Mouse (Mus musculus) limb, embryonic 14.5 days (tissue): Measurements from ENCODE around the gene Rxfp4. TPM values are rescaled to one million over a fixed set of nuclear protein-coding genes. Genes with fewer than 3 reads are reported as not detected.

Source experiments
- ATAC-seq: fragments of 200-750 bp; cut with Nextera tagmentation; 2 replicates; pipeline ENCODE4 v1.8.0; 2017; ENCODE audit warnings: low read depth, moderate number of reproducible peaks, moderate TSS enrichment; ENCODE audit not compliant: low FRiP score
- DNase-seq: peaks from one replicate; pipeline ENCODE4 v3.0.0-alpha.2; 2015; ENCODE audit warnings: low spot score
- H3K27ac ChIP-seq: fragments of 300-500 bp; sonication (generic); replicated peaks from 2 replicates; pipeline ENCODE4 v1.5.1; 2014; ENCODE audit warnings: low read depth, mild to moderate bottlenecking, low read length, moderate library complexity, mixed read lengths
- H3K27me3 ChIP-seq: fragments of 300-500 bp; sonication (generic); 2 replicates; pipeline ENCODE4 v1.6.1; 2014; ENCODE audit warnings: low read length, mixed read lengths; ENCODE audit not compliant: control insufficient read depth, insufficient read depth
- H3K36me3 ChIP-seq: fragments of 300-500 bp; sonication (generic); 2 replicates; pipeline ENCODE4 v1.6.1; 2014; ENCODE audit warnings: mild to moderate bottlenecking, low read length, moderate library complexity, mixed read lengths; ENCODE audit not compliant: control insufficient read depth, insufficient read depth
- H3K4me1 ChIP-seq: fragments of 300-500 bp; sonication (generic); 2 replicates; pipeline ENCODE4 v1.6.1; 2014; ENCODE audit warnings: antibody characterized with exemption, low read length, mixed read lengths; ENCODE audit not compliant: control insufficient read depth, insufficient read depth
- H3K4me2 ChIP-seq: fragments of 300-500 bp; sonication (generic); replicated peaks from 2 replicates; pipeline ENCODE4 v1.6.1; 2014; ENCODE audit warnings: low read depth, mild to moderate bottlenecking, low read length, moderate library complexity; ENCODE audit not compliant: severe bottlenecking
- H3K4me3 ChIP-seq: fragments of 300-500 bp; sonication (generic); replicated peaks from 2 replicates; pipeline ENCODE4 v1.5.1; 2014; ENCODE audit warnings: low read length
- H3K9ac ChIP-seq: fragments of 300-500 bp; sonication (generic); 2 replicates; pipeline ENCODE4 v1.6.1; 2014; ENCODE audit warnings: mild to moderate bottlenecking, low read depth, low read length, moderate library complexity; ENCODE audit not compliant: severe bottlenecking
- H3K9me3 ChIP-seq: fragments of 300-500 bp; sonication (generic); 2 replicates; pipeline ENCODE4 v1.6.1; 2016; ENCODE audit warnings: low read length; ENCODE audit not compliant: control insufficient read depth
- POLR2A ChIP-seq: fragments of 200-500 bp; IDR thresholded peaks from 2 replicates; pipeline ENCODE4 v1.8.0; 2012; ENCODE audit warnings: inconsistent platforms, mild to moderate bottlenecking, moderate library complexity, borderline replicate concordance; ENCODE audit not compliant: insufficient read depth, insufficient read length; ENCODE audit errors: extremely low read depth
- WGBS: fragments of 180-500 bp; shearing (Covaris S2); extraction: QIAGEN DNeasy Blood & Tissue Kit; methylation state at CpG from one replicate; pipeline ENCODE4 v1.1.7; 2014; 5-methylcytosine and 5-hydroxymethylcytosine counted together
- polyA plus RNA-seq, 2 experiments: library from polyadenylated mRNA; depleted of rRNA in 1 of 2; stranded (reverse) in 1 of 2; unstranded in 1 of 2; fragments of >200 nt; fragmentation: Nextera tagmentation in 1 of 2; extraction: Ambion mirVana in 1 of 2; gene quantifications; 2 replicates each; pipeline versions ENCODE4 v1.2.1 to v1.2.3; 2012 to 2014

The Rxfp4 gene
- polyA plus RNA-seq, 2 experiments: 0.15 TPM; not detected in 1

DNA sequence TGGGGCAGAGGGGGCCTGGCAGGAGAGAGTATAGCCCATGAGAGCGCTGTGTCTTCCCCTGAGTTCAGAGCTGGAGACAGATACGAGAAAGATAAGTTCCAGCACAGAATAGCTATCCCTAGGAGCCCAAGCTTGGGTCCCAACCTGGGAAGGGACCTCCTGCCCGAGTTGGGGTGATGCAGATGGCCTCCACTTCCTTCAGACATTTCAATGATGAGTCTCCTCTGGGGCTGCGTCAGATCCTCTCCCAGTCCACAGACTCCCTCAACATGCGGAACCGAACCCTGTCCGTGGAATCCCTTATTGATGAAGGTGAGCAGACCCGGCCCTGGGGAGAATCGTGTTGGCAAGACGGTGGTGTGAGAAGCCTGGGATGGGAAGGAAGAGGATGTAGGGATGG, 19.9 kb downstream of the Rxfp4 start:
- 96% methylated on average over 10 of the region's 10 CpGs for WGBS
- DNase-seq: no peak
- Histone ChIP-seq H3K9me3 (no peaks in the 10 kb centered on the region), H3K4me1 (no peaks in the 10 kb centered on the region), H3K4me2 (no peak overlapping the region), H3K27me3 (no peaks in the 10 kb centered on the region), H3K4me3 (no peak overlapping the region), H3K27ac (no peak overlapping the region), H3K36me3 (peaks cover 98% of the 10 kb centered on the region), H3K9ac (no peak overlapping the region)
- ATAC-seq: no peak
- TF ChIP-seq POLR2A: no peak

DNA sequence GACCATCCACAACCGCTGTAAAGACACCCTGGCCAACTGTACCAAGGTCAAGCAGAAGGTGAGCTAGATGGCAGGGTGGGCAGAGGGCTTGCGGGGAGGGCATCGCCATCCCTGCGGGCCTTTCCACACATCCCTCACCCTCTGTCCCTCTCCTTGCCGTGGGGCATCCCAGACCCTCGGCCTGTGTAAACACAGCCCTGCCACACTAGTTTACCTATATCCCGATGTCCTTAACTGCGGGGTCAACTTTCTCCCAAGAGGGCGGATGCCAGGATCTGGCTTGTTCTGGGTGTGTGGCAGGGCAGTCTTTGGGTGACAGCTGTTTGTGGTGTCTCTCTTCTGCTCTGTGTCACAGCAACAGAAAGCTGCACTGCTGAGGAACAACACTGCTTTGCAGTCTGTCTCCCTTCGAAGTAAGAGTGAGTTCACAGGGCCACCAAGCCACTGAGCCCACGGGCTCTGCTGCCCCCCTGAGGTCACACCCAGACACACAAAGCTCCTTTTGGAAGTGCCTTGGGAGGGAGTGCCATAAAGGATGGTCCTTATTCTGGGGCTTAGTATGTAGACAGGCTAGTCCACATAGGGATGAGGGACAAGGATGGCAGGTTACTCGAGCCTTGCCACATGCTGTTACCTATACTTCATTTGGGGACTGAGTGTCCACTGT, 20.9 kb downstream of the Rxfp4 start:
- H3K9me3 ChIP-seq: no peaks in the 10 kb centered on the region
- no peak for TF ChIP-seq POLR2A
- H3K9ac ChIP-seq: no peak overlapping the region
- H3K4me3 ChIP-seq: no peak overlapping the region
- WGBS: 83% methylated on average over 12 of the region's 12 CpGs
- H3K4me2 ChIP-seq: no peak overlapping the region
- DNase-seq: no peak
- H3K27me3 ChIP-seq: no peaks in the 10 kb centered on the region
- peaks cover 94% of the 10 kb centered on the region for H3K36me3 ChIP-seq
- no peak for ATAC-seq
- H3K27ac ChIP-seq: no peak overlapping the region
- no peaks in the 10 kb centered on the region for H3K4me1 ChIP-seq

DNA sequence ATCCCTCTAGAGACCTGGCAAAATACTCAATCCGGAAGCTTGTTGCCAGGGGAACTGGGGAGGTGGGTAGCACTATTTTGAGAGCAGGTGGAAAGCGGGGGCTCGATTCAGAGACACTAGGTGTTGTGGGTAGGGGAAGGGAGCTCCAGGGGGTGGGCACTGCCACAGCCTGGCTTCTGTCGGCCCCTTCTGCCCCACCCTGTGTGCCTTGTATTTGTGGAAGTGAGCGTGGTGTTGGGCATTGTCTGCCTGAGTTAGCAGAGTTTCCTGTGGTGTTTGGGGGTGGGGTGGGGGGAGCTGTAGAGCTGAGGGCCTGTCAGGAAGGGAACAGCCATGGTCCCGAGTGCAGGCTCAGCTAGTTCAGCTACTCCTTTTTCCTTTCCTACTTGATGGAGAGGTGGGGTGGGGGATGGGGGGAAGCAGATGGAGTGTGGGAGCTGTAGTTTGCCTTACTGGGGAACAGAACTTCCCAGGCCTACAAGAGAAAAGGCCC, 22.0 kb downstream of the Rxfp4 start:
- WGBS: 66% methylated on average over 6 of the region's 6 CpGs
- no peak overlapping the region; the same call in 1 of the 2 replicates for H3K27ac ChIP-seq
- no peak for TF ChIP-seq POLR2A
- DNase-seq (no peak), ATAC-seq (no peak)
- H3K36me3 ChIP-seq: peaks cover 88% of the 10 kb centered on the region
- no peaks in the 10 kb centered on the region for H3K4me1 ChIP-seq
- no peaks in the 10 kb centered on the region for H3K9me3 ChIP-seq
- no peak overlapping the region for H3K9ac ChIP-seq
- no peaks in the 10 kb centered on the region for H3K27me3 ChIP-seq
- H3K4me2 ChIP-seq: no peak overlapping the region
- no peak overlapping the region for H3K4me3 ChIP-seq

DNA sequence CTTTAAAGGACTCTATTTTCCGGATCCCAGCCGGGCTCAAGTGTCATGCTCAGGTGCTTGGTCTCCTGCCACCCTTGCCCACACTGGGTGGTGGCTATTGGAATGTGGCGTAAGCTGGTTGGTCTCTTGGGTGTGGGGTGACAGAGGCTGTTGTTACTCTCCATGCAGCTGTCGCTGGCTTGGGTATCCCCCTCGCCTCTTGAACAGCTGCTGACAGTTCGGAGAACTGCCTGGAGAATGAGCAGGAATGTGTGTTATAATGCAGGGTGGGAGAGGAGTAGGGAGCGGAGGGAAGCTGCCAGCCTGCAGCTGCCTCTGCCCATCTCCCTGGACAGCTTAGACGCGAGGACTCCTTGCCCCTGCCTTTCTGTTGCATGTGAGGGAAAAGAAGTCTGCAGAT, 22.9 kb downstream of the Rxfp4 start:
- H3K27ac ChIP-seq: no peak overlapping the region
- DNase-seq: peak; percentile 62
- WGBS: 77% methylated on average over 9 of the region's 9 CpGs
- H3K4me2 ChIP-seq: no peak overlapping the region
- H3K27me3 ChIP-seq: no peaks in the 10 kb centered on the region
- peaks cover 87% of the 10 kb centered on the region for H3K36me3 ChIP-seq
- H3K4me3 ChIP-seq: no peak overlapping the region
- no peak overlapping the region for H3K9ac ChIP-seq
- no peak for TF ChIP-seq POLR2A
- peaks cover 2% of the 10 kb centered on the region for H3K4me1 ChIP-seq
- no peaks in the 10 kb centered on the region for H3K9me3 ChIP-seq
- peak; percentile 85 for ATAC-seq

DNA sequence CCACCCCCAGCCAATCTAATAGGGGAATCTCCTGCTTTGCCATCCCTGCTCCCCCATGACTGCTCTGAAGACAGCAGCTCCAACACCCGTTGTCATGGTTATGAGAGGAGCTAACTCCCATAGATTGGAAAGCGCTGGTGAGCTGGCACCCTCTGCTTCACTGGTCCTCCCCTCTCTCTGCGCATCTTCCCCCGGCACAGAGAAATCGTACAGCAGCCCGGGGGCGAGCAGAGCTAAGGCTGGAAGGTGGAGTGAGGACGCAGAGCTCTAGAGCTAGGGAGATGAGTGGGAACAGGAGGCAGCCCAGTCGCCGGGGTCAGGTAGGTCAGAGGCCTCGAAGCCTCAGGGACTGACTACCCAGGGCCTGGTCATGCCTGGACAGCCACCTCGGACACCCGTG, 23.7 kb downstream of the Rxfp4 start:
- TF ChIP-seq POLR2A: no peak
- Histone ChIP-seq H3K4me1 (peaks cover 10% of the 10 kb centered on the region), H3K27ac (no peak overlapping the region), H3K27me3 (no peaks in the 10 kb centered on the region), H3K36me3 (peaks cover 87% of the 10 kb centered on the region), H3K4me2 (no peak overlapping the region), H3K9ac (no peak overlapping the region), H3K9me3 (no peaks in the 10 kb centered on the region), H3K4me3 (no peak overlapping the region)
- ATAC-seq: no peak
- no peak for DNase-seq
- 74% methylated on average over 13 of the region's 13 CpGs for WGBS

DNA sequence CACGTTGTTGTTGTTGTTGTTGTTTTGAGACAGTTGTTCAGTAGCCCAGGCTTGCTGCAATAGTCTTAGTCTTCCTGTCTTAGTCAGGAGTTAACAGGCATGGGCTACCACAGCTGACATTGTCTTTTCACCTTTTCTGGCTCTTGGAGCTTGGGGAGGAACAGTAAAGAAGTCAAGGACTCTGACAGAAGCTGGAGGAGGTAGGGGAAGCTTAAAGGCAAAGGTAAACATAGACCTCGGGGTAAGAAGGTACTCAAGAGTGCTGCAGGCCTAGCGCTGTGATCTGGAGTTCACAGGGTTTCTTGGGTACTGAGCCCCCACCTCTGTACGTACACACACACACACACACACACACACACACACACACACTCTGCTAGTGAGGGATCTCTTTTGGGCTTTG, 24.2 kb downstream of the Rxfp4 start:
- TF ChIP-seq POLR2A: no peak
- Histone ChIP-seq H3K36me3 (peaks cover 86% of the 10 kb centered on the region), H3K9ac (no peak overlapping the region), H3K27ac (no peak overlapping the region), H3K4me1 (peaks cover 15% of the 10 kb centered on the region), H3K4me2 (no peak overlapping the region), H3K4me3 (no peak overlapping the region), H3K9me3 (no peaks in the 10 kb centered on the region), H3K27me3 (no peaks in the 10 kb centered on the region)
- no peak for ATAC-seq
- 82% methylated on average over 4 of the region's 4 CpGs for WGBS
- DNase-seq: no peak
